Mouse (Mus musculus): ENCODE measurements around the gene Cyyr1. TPM values are rescaled to one million over a fixed set of nuclear protein-coding genes. Genes with fewer than 3 reads are reported as not detected.

Cyyr1 gene
- 0.09 and 0.57 TPM in 2 replicates for polyA plus RNA-seq (2012)

DNA sequence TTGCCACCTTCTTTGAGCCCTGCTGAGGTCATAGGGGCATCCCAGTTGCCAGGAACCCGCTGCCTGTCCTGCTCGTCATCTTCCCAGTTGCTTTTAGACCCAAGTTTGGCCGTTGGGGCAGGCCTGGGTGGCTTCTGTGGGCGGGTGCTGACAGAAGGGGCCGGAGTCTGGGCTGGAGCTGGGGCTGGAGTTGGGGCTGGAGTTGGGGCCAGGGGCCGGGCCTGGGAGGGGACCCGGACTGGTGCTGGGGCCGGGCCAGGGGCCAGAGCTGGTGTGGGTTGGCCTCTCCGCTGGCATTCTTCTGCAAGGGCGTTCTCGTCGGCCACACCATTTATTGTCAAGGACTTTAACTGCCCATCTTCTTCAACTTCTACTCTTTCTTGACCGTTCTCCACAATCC lies at the start of gene Cyyr1:
Cyyr1 (minus strand) TSS at position 101 of the 400 bp plus-strand sequence.

Other genes starting within 250 kb of the Cyyr1 start
- gene Adamts1, start 249.7 kb upstream of the Cyyr1 start, polyA plus RNA-seq (2012) = 0.50 and 0.70 TPM in 2 replicates